Mouse (Mus musculus): Measurements from ENCODE around the gene Grk5.
"Not testable (repeated sequence)": the region's sequence is repeated elsewhere in the genome, so short reads cannot be mapped to it uniquely, and the experiment has no call there.

The Grk5 gene

GRCm38 (mm10) chr19:60889714-60890315, at the start of gene Grk5:
Gene Grk5 (plus strand): TSS chr19:60889749.
- in situ Hi-C loops (cut with MboI; ENCODE audit: low pct_unique_long_range_greater_than_20kb in 1 of 2, low sequenced_read_pairs in 2 of 2, unreplicated experiment in 1 of 2), result loop anchor here in 1 of 2 experiments (10.0 kb wide), 1 partner anchor 195 kb away; no protein-coding TSS in a partner anchor

- in situ Hi-C loops (cut with MboI; ENCODE audit: low pct_unique_long_range_greater_than_20kb in 1 of 2, low sequenced_read_pairs in 2 of 2, unreplicated experiment in 1 of 2), result no loop called here
Measured at GRCm38 (mm10) chr19:60843324-60843723, 46.2 kb upstream of the Grk5 start.

GRCm38 (mm10) chr19:60845731-60846130, 43.8 kb upstream of the Grk5 start:
- in situ Hi-C loops (cut with MboI; ENCODE audit: low pct_unique_long_range_greater_than_20kb in 1 of 2, low sequenced_read_pairs in 2 of 2, unreplicated experiment in 1 of 2), result no loop called here

- in situ Hi-C loops (cut with MboI; ENCODE audit: low pct_unique_long_range_greater_than_20kb in 1 of 2, low sequenced_read_pairs in 2 of 2, unreplicated experiment in 1 of 2), result no loop called here
Measured at GRCm38 (mm10) chr19:60860868-60861700, 28.5 kb upstream of the Grk5 start, which contains the start of gene Sfxn4. Gene Sfxn4 (minus strand): TSS chr19:60861479.

- in situ Hi-C loops (cut with MboI; ENCODE audit: low pct_unique_long_range_greater_than_20kb in 1 of 2, low sequenced_read_pairs in 2 of 2, unreplicated experiment in 1 of 2), result not testable (repeated sequence)
Measured at GRCm38 (mm10) chr19:60866169-60866568, 23.4 kb upstream of the Grk5 start.

- in situ Hi-C loops (cut with MboI; ENCODE audit: low pct_unique_long_range_greater_than_20kb in 1 of 2, low sequenced_read_pairs in 2 of 2, unreplicated experiment in 1 of 2), result no loop called here
Measured at GRCm38 (mm10) chr19:60870489-60870888, 19.1 kb upstream of the Grk5 start.

GRCm38 (mm10) chr19:60871366-60871765, 18.2 kb upstream of the Grk5 start:
- in situ Hi-C loops (cut with MboI; ENCODE audit: low pct_unique_long_range_greater_than_20kb in 1 of 2, low sequenced_read_pairs in 2 of 2, unreplicated experiment in 1 of 2), result no loop called here

GRCm38 (mm10) chr19:60872272-60872671, 17.3 kb upstream of the Grk5 start:
- in situ Hi-C loops (cut with MboI; ENCODE audit: low pct_unique_long_range_greater_than_20kb in 1 of 2, low sequenced_read_pairs in 2 of 2, unreplicated experiment in 1 of 2), result no loop called here

- in situ Hi-C loops (cut with MboI; ENCODE audit: low pct_unique_long_range_greater_than_20kb in 1 of 2, low sequenced_read_pairs in 2 of 2, unreplicated experiment in 1 of 2), result no loop called here
Measured at GRCm38 (mm10) chr19:60873501-60873900, 16.0 kb upstream of the Grk5 start.

- in situ Hi-C loops (cut with MboI; ENCODE audit: low pct_unique_long_range_greater_than_20kb in 1 of 2, low sequenced_read_pairs in 2 of 2, unreplicated experiment in 1 of 2), result no loop called here
Measured at GRCm38 (mm10) chr19:60874064-60874694, 15.4 kb upstream of the Grk5 start, which contains the start of gene Prdx3. Gene Prdx3 (minus strand): TSS chr19:60874556.

GRCm38 (mm10) chr19:60883129-60883528, 6.4 kb upstream of the Grk5 start:
- in situ Hi-C loops (cut with MboI; ENCODE audit: low pct_unique_long_range_greater_than_20kb in 1 of 2, low sequenced_read_pairs in 2 of 2, unreplicated experiment in 1 of 2), result loop anchor here (5.0 to 10.0 kb wide), 2 partner anchors 202 to 204 kb away; no protein-coding TSS in a partner anchor

GRCm38 (mm10) chr19:60887637-60888036, 1.9 kb upstream of the Grk5 start:
- in situ Hi-C loops (cut with MboI; ENCODE audit: low pct_unique_long_range_greater_than_20kb in 1 of 2, low sequenced_read_pairs in 2 of 2, unreplicated experiment in 1 of 2), result loop anchor here in 1 of 2 experiments (10.0 kb wide), 1 partner anchor 197 kb away; no protein-coding TSS in a partner anchor

GRCm38 (mm10) chr19:60889101-60889713, 342 bp upstream of the Grk5 start:
- in situ Hi-C loops (cut with MboI; ENCODE audit: low pct_unique_long_range_greater_than_20kb in 1 of 2, low sequenced_read_pairs in 2 of 2, unreplicated experiment in 1 of 2), result loop anchor here in 1 of 2 experiments (10.0 kb wide), 1 partner anchor 196 kb away; no protein-coding TSS in a partner anchor

GRCm38 (mm10) chr19:60890391-60891122, 1.0 kb downstream of the Grk5 start:
- in situ Hi-C loops (cut with MboI; ENCODE audit: low pct_unique_long_range_greater_than_20kb in 1 of 2, low sequenced_read_pairs in 2 of 2, unreplicated experiment in 1 of 2), result no loop called here

GRCm38 (mm10) chr19:60891123-60891470, 1.5 kb downstream of the Grk5 start:
- in situ Hi-C loops (cut with MboI; ENCODE audit: low pct_unique_long_range_greater_than_20kb in 1 of 2, low sequenced_read_pairs in 2 of 2, unreplicated experiment in 1 of 2), result no loop called here

GRCm38 (mm10) chr19:60891934-60892547, 2.5 kb downstream of the Grk5 start:
- in situ Hi-C loops (cut with MboI; ENCODE audit: low pct_unique_long_range_greater_than_20kb in 1 of 2, low sequenced_read_pairs in 2 of 2, unreplicated experiment in 1 of 2), result no loop called here

- in situ Hi-C loops (cut with MboI; ENCODE audit: low pct_unique_long_range_greater_than_20kb in 1 of 2, low sequenced_read_pairs in 2 of 2, unreplicated experiment in 1 of 2), result no loop called here
Measured at GRCm38 (mm10) chr19:60895251-60895880, 5.8 kb downstream of the Grk5 start.

Data from mouse embryonic stem cell (cell line).